Mouse (Mus musculus): ENCODE measurements around the gene Lsmem1. TPM values are rescaled to one million over a fixed set of nuclear protein-coding genes. Genes with fewer than 3 reads are reported as not detected.

The Lsmem1 gene
- polyA plus RNA-seq, 1 experiment from 2014 or later, result 0.29 TPM

DNA sequence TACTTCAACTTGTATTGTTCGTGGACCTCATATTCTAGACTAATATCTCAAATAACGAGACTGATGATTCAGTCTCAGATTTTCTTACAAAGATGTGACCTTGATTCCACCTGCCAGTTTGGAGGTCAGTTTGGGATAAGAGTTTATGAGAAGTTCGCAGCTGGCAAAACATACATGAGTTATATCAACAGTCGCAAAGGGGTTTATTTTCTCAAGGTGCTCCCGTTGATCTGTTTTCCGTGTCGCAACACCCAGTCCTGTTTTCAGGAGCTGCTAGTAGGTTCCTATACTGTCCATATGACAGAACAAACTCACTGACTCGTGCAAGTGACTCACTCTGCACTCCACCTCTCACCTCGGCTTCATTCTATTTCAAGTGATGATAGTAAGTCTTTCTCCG lies 24.4 kb upstream of the Lsmem1 start:
- H3K9ac ChIP-seq, result peak overlapping the region; percentile 38
- no peaks in the 10 kb centered on the region for H3K27me3 ChIP-seq
- peak overlapping the region; percentile 93 for H3K4me3 ChIP-seq
- peak overlapping the region; percentile 60 for H3K4me2 ChIP-seq (replicated peaks)
- H3K36me3 ChIP-seq, result no peaks in the 10 kb centered on the region
- H3K4me1 ChIP-seq, result peaks cover 17% of the 10 kb centered on the region
- no peak for ATAC-seq (ENCODE audit: insufficient number of reproducible peaks, insufficient read depth, low FRiP score, low TSS enrichment)
- H3K27ac ChIP-seq, result 0 out of 2 replicates have a peak overlapping the region, but pooled peaks have one; percentile 60
- 54% methylated on average over 10 of the region's 10 CpGs for whole genome bisulfite sequencing
- no peaks in the 10 kb centered on the region for H3K9me3 ChIP-seq

DNA sequence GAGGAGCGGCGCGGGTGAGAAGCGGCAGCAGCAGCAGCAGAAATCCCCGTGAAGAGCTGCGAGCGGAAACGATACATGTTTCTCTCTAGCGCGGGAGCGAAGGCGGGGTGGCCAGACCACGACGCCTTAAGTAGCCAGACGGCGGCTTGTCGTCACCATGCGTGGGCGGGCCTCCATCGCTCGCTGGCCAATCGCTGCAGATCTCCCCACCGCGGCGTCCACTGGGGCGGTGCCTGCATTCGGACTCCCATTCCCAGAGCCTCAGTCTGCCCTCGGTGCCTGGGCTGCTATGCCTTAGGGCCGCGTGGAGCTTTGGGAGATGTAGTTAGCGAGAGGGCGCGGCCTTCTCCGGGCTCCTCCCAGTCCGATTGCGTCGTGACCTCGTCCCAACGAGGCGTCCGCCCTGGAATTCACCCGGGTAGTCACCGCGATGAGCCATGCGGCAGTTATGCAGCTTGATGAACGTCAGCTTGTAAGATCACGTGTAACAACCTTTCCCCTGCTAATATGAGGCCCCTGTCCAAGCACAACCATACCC lies 23.9 kb upstream of the Lsmem1 start:
- Histone ChIP-seq H3K9ac (peak overlapping the region; percentile 87), H3K27me3 (no peaks in the 10 kb centered on the region), H3K4me3 (peak overlapping the region; percentile 93), H3K4me1 (peaks cover 17% of the 10 kb centered on the region), H3K36me3 (no peaks in the 10 kb centered on the region), H3K4me2 (replicated peaks) (peak overlapping the region; percentile 60), H3K9me3 (no peaks in the 10 kb centered on the region), H3K27ac (peak overlapping the region; percentile 95)
- under 1% methylated on average over 47 of the region's 47 CpGs for WGBS
- peak; percentile 100 for ATAC-seq (ENCODE audit: insufficient number of reproducible peaks, insufficient read depth, low FRiP score, low TSS enrichment)

DNA sequence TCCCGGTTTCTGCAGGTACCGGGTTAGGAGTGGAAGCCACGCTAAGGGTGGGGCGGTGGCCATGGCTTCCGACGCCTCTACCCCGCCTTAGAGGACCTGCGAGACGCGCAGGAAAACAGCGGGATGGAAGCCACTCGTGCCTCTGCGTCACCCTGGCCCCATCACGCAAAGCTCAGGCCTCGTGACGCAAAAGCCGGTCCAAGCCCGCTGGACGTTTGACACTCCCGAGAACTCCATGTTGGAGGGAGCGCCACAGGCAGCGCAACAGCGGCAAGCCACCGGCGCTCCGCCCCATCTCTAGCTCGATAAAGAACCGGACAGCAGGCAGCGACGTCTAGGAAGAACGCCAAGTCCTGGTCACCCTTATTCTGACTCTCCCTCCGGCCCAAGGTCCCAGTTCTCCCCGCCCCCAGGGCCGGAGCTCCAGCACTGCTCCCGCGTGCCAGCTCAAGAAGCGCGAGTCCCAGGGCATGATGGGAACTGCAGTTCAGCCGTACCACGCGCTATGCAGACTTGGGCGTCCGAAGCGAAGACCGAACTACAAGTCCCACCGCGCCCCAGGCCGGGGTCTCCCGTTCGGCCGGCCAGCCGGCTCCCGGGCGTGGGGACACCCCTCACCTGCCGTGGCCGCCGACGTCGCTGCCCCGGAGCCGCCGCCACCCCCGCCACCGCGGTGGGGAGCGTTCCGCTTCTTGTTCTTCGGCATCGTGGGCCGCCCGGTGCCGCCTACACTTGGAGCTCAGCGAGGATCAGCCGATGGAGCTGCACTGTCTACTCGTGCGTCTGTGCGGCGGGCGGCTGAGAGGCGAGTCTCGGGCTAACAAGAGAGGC lies 23.2 kb upstream of the Lsmem1 start:
- Histone ChIP-seq H3K4me2 (replicated peaks) (peak overlapping the region; percentile 60), H3K36me3 (no peaks in the 10 kb centered on the region), H3K4me3 (peak overlapping the region; percentile 93), H3K4me1 (peaks cover 17% of the 10 kb centered on the region), H3K27me3 (no peaks in the 10 kb centered on the region), H3K9me3 (no peaks in the 10 kb centered on the region), H3K9ac (peak overlapping the region; percentile 87), H3K27ac (peak overlapping the region; percentile 95)
- under 1% methylated on average over 80 of the region's 81 CpGs for WGBS
- ATAC-seq (ENCODE audit: insufficient number of reproducible peaks, insufficient read depth, low FRiP score, low TSS enrichment), result peak; percentile 96

DNA sequence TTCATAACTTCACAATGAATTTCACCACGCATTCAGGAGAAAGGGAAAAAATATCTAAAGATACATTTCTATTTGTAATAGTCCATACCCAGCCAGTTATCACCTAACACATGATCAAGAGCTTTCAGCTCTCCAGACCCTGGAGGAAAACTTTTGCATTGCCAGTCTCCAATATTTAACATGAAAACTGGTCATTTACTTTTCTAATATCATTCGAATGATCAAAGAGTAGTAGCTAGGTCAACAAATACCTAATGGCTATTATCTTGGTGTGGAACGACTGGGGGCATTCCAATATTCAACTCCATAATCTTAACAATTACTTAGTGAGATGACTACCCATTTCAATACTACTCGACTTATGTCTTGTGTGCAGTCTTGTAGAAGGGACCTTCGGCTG lies 22.3 kb upstream of the Lsmem1 start:
- peaks cover 17% of the 10 kb centered on the region for H3K4me1 ChIP-seq
- WGBS, result 19% methylated on average over 5 of the region's 5 CpGs
- H3K27ac ChIP-seq, result no peak overlapping the region
- H3K27me3 ChIP-seq, result no peaks in the 10 kb centered on the region
- ATAC-seq (ENCODE audit: insufficient number of reproducible peaks, insufficient read depth, low FRiP score, low TSS enrichment), result no peak
- H3K9ac ChIP-seq, result peak overlapping the region; percentile 87; the same call in 1 of the 2 replicates
- peak overlapping the region; percentile 60 for H3K4me2 ChIP-seq (replicated peaks)
- H3K4me3 ChIP-seq, result peak overlapping the region; percentile 93
- H3K9me3 ChIP-seq, result no peaks in the 10 kb centered on the region
- peaks cover 4% of the 10 kb centered on the region; the same call in 1 of the 2 replicates for H3K36me3 ChIP-seq

DNA sequence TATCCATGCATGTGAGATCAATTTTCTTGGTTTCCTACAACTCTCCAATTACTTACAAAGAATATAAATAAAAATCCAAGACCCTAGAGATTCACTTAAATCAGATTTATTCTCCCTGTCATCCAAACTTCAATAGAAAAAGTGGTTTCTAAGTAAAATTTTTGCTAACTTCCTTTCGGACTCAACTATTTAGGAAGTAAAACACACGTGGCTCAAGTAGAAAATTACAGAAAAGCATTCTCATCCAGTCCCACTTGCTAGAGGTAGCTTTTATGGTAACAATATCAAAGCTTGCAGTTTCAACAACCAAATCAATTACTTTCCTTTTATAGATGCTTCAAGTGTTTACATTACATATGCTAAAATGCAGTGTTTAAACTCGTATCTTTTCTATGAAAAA lies 21.6 kb upstream of the Lsmem1 start:
- Histone ChIP-seq H3K4me2 (replicated peaks) (peak overlapping the region; percentile 60), H3K27ac (no peak overlapping the region), H3K4me1 (peaks cover 17% of the 10 kb centered on the region), H3K27me3 (no peaks in the 10 kb centered on the region), H3K4me3 (peak overlapping the region; percentile 93), H3K9ac (no peak overlapping the region), H3K9me3 (no peaks in the 10 kb centered on the region), H3K36me3 (peaks cover 10% of the 10 kb centered on the region)
- ATAC-seq (ENCODE audit: insufficient number of reproducible peaks, insufficient read depth, low FRiP score, low TSS enrichment), result no peak
- 20% methylated on average over 3 of the region's 3 CpGs for WGBS

DNA sequence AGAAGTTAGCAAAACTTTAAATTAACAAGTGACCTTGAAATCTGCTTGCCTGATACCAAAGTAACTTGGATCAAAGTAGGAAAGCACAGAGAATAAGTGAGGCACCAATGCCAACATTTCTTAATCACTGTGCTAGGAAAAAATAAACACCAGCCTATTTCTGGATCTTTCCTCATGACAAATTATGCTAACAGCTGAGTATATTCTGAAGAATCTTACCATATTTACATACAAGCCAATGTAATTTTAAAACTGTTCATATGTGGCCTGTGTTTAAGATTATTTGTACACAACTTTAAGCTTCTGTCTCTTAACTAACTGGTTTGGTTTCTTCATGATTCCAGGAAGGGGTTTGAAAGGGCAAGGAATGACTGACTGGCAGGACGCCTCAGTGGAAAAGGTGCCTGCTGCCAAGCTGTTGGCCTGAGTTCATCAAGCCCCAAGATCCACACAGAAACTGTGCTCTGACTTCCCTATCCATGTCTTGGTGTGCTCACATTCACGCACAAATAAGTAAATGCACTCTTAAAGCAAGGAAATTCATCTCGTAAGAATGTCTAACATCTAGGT lies 20.8 kb upstream of the Lsmem1 start:
- ATAC-seq (ENCODE audit: insufficient number of reproducible peaks, insufficient read depth, low FRiP score, low TSS enrichment), result no peak
- Histone ChIP-seq H3K4me3 (0 out of 2 replicates have a peak overlapping the region, but pooled peaks have one; percentile 15), H3K9ac (no peak overlapping the region; the same call in 1 of the 2 replicates), H3K4me1 (peaks cover 17% of the 10 kb centered on the region), H3K4me2 (replicated peaks) (peak overlapping the region; percentile 60), H3K27me3 (no peaks in the 10 kb centered on the region), H3K9me3 (no peaks in the 10 kb centered on the region), H3K36me3 (peaks cover 17% of the 10 kb centered on the region), H3K27ac (no peak overlapping the region)
- 51% methylated on average over 3 of the region's 3 CpGs for WGBS

DNA sequence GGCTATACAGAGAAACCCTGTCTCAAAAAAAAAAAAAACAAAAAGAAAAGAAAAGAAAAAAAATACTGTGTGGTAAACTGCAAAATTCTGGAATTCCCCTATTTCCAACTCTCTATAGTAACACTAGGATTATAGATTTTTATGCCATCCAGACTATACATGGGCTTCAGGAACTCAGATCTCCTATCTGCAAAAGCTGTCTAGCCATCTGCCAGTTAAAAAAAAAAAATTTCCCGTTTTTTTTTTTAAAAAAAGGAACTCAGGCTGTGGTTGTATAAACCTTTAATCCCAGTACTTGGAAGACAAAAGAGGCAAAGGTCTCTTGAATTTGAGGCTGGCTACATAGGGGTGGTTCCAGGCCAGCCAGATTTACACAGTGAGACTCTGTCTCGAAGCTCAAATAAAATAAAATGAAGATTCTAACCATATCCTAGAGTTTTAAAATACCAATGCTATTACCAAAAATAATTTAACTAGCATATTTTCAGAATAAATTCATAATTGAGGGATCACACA lies 19.2 kb upstream of the Lsmem1 start:
- Histone ChIP-seq H3K27ac (no peak overlapping the region), H3K9me3 (no peaks in the 10 kb centered on the region), H3K9ac (no peak overlapping the region), H3K4me3 (no peak overlapping the region), H3K36me3 (peaks cover 31% of the 10 kb centered on the region), H3K4me1 (peaks cover 17% of the 10 kb centered on the region), H3K4me2 (replicated peaks) (no peak overlapping the region), H3K27me3 (no peaks in the 10 kb centered on the region)
- WGBS, result 87% methylated on average over 2 of the region's 2 CpGs
- no peak for ATAC-seq (ENCODE audit: insufficient number of reproducible peaks, insufficient read depth, low FRiP score, low TSS enrichment)

DNA sequence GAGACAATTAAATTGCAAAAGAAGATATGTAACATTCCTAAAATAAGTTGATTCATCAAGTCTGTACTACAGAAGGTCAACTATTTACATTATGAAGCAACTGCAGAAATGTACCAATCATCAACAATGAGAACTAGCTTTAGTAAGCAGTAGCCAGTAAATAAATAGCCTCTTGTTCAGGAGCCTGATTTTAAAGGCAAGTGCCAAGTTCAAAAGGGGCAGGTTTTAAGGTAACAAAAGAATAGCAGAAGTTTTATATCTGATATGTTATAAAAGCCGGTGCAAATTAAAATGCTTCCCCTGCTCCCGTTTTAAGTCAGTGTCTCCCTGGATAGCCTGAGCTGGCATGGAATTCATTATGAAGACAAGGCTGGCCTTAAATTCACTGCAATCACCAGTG lies 18.5 kb upstream of the Lsmem1 start:
- no peak for ATAC-seq (ENCODE audit: insufficient number of reproducible peaks, insufficient read depth, low FRiP score, low TSS enrichment)
- Histone ChIP-seq H3K9ac (no peak overlapping the region), H3K4me2 (replicated peaks) (no peak overlapping the region), H3K27me3 (no peaks in the 10 kb centered on the region), H3K9me3 (no peaks in the 10 kb centered on the region), H3K4me3 (no peak overlapping the region), H3K4me1 (peaks cover 17% of the 10 kb centered on the region), H3K36me3 (peaks cover 38% of the 10 kb centered on the region), H3K27ac (no peak overlapping the region)
- WGBS, result 69% methylated on average over 2 of the region's 2 CpGs

DNA sequence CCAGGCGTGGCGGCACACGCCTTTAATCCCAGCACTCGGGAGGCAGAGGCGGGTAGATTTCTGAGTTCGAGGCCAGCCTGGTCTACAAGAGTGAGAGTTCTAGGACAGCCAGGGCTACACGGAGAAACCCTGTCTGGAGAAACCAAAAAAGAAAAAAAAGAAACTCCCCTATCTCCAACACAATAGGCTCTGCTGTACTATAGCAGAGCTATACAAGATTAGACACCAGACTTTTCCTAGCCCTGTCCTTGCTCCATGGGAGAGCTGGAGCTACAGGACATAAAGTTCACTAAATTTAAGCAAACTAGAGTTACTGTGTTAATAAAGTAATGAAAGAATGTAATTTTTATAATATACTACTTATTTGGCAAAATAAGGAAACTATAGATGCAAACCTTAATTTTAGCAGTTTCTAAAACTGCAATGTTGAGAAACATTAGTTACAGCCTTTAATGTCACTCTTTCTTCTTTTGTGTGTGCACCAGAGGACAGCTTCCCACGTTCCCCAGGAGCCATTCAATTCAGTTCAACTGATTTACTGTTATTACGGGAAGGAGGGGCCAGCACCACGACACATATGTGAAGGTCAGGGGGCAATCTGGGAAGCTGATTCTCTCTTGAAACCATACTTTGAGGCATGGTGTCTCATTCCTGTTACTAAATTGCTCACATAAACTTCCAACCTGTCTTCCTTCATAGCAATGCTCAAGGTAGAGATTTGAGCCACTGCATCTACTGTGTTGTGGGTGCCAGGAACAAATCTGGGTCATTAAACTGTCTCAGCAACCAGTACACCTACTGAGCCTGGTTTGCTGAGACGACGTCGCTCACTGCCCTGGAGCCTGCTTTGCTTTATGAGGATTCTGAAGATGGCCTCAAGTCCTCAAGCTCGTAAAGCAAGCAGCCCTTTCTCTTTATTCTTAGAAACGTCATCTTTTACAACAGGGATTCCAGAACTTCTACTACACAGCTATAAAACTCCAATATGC lies 15.9 kb upstream of the Lsmem1 start:
- H3K27me3 ChIP-seq, result no peaks in the 10 kb centered on the region
- H3K4me3 ChIP-seq, result no peak overlapping the region
- H3K9ac ChIP-seq, result no peak overlapping the region
- H3K4me2 ChIP-seq (replicated peaks), result no peak overlapping the region
- H3K36me3 ChIP-seq, result peaks cover 60% of the 10 kb centered on the region
- no peak overlapping the region for H3K27ac ChIP-seq
- H3K4me1 ChIP-seq, result peaks cover 4% of the 10 kb centered on the region
- no peak for ATAC-seq (ENCODE audit: insufficient number of reproducible peaks, insufficient read depth, low FRiP score, low TSS enrichment)
- 91% methylated on average over 15 of the region's 15 CpGs for WGBS
- no peaks in the 10 kb centered on the region for H3K9me3 ChIP-seq

DNA sequence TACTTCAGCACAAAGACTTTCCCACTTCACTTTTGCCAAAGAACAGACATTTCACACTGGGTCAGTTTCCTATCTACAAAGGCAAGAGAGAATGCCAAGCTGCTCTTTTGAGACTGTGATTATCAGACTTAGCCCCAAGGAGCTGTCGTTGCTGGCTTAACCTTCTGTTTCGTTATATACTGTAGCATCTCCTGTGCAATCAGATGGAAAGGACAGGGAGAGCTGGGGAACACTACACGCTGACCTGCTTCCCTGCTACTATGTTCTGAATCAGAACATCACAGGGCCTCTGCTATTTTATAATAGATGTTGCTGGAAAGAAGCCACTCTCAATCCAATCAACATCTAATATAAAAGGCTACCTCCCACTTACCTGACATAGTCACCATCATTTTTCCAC lies 9.8 kb upstream of the Lsmem1 start:
- H3K4me3 ChIP-seq, result no peak overlapping the region
- H3K36me3 ChIP-seq, result peaks cover 66% of the 10 kb centered on the region
- 87% methylated on average over 3 of the region's 3 CpGs for WGBS
- H3K27me3 ChIP-seq, result no peaks in the 10 kb centered on the region
- no peak for ATAC-seq (ENCODE audit: insufficient number of reproducible peaks, insufficient read depth, low FRiP score, low TSS enrichment)
- H3K4me1 ChIP-seq, result no peaks in the 10 kb centered on the region
- H3K9me3 ChIP-seq, result no peaks in the 10 kb centered on the region
- H3K27ac ChIP-seq, result no peak overlapping the region
- H3K4me2 ChIP-seq (replicated peaks), result no peak overlapping the region
- no peak overlapping the region for H3K9ac ChIP-seq

DNA sequence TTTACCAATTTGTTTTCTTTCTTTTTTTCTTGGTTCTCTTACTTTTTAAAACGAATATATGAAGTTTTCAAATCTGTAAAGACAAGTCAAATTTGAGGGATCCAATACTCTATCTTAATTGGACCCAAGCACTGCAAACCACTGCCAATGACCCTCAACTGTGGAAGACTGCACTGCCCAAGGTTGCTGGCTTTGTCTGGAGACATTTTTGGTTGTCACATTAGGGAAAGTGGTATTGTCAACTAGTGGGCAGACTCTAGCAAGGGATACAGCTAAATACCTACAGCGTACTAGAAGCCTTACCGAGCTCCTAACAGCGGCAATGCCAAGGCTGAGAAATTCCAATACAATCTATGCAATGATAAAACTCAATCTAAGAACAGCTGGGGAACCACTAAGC lies 8.6 kb upstream of the Lsmem1 start:
- H3K4me2 ChIP-seq (replicated peaks), result no peak overlapping the region
- no peaks in the 10 kb centered on the region for H3K27me3 ChIP-seq
- 95% methylated on average over 4 of the region's 4 CpGs for WGBS
- no peak overlapping the region for H3K4me3 ChIP-seq
- no peak for ATAC-seq (ENCODE audit: insufficient number of reproducible peaks, insufficient read depth, low FRiP score, low TSS enrichment)
- H3K4me1 ChIP-seq, result no peaks in the 10 kb centered on the region
- H3K9me3 ChIP-seq, result no peaks in the 10 kb centered on the region
- H3K27ac ChIP-seq, result no peak overlapping the region
- peaks cover 61% of the 10 kb centered on the region for H3K36me3 ChIP-seq
- no peak overlapping the region for H3K9ac ChIP-seq
